Mouse (Mus musculus) limb, embryonic 10.5 days (tissue): ENCODE results near the gene Ppm1e. TPM values are rescaled to one million over a fixed set of nuclear protein-coding genes. Genes with fewer than 3 reads are reported as not detected.

ENCODE experiments used
- DNase-seq: peaks from one replicate; pipeline ENCODE4 v3.0.0-alpha.2; 2017; ENCODE audit warnings: low spot score
- H3K27ac ChIP-seq: fragments of 300-500 bp; sonication (generic); 2 replicates; pipeline ENCODE4 v1.5.1; 2016; ENCODE audit warnings: mild to moderate bottlenecking
- H3K27me3 ChIP-seq: fragments of 300-500 bp; sonication (generic); 2 replicates; pipeline ENCODE4 v1.6.1; 2016; ENCODE audit warnings: low read depth, mild to moderate bottlenecking; ENCODE audit not compliant: poor library complexity, severe bottlenecking
- H3K36me3 ChIP-seq: fragments of 300-500 bp; sonication (generic); 2 replicates; pipeline ENCODE4 v1.6.1; 2016; ENCODE audit warnings: mild to moderate bottlenecking, moderate library complexity
- H3K4me1 ChIP-seq: fragments of 300-500 bp; sonication (generic); 2 replicates; pipeline ENCODE4 v1.6.1; 2016
- H3K4me3 ChIP-seq: fragments of 300-500 bp; sonication (generic); 2 replicates; pipeline ENCODE4 v1.5.1; 2016; ENCODE audit warnings: mild to moderate bottlenecking, moderate library complexity
- H3K9me3 ChIP-seq: fragments of 300-500 bp; sonication (generic); replicated peaks from 2 replicates; pipeline ENCODE4 v1.6.1; 2016; ENCODE audit warnings: mild to moderate bottlenecking
- WGBS: fragments of 180-500 bp; shearing (Covaris S2); methylation state at CpG from one replicate; pipeline ENCODE4 v1.1.7; 2016; 5-methylcytosine and 5-hydroxymethylcytosine counted together
- polyA plus RNA-seq: library from polyadenylated mRNA; unstranded; fragments of >200 nt; fragmentation: Nextera tagmentation; extraction: Ambion mirVana; gene quantifications from 2 replicates; pipeline ENCODE4 v1.2.1, GENCODE M21; 2016

Ppm1e gene
- polyA plus RNA-seq = 2.2 and 2.4 TPM in 2 replicates

- peak; percentile 90 for DNase-seq
- peaks cover 19% of the 10 kb centered on the region for H3K4me1 ChIP-seq
- peak within 1 kb of the TSS; percentile 71 for H3K27ac ChIP-seq
- WGBS = under 1% methylated on average over 98 of the region's 104 CpGs
- peaks cover 50% of the 10 kb centered on the region for H3K27me3 ChIP-seq
- no peaks in the 10 kb centered on the region for H3K36me3 ChIP-seq
- peak within 1 kb of the TSS; percentile 78 for H3K4me3 ChIP-seq
- H3K9me3 ChIP-seq = no peaks in the 10 kb centered on the region
These were observed at the start of gene Ppm1e for GRCm38 (mm10) chr11:87358331-87359261. Gene Ppm1e (minus strand): TSS chr11:87359023.

- Histone ChIP-seq H3K27ac (peak within 1 kb of the TSS; percentile 94), H3K9me3 (no peaks in the 10 kb centered on the region), H3K4me1 (peaks cover 5% of the 10 kb centered on the region), H3K27me3 (no peaks in the 10 kb centered on the region), H3K36me3 (peaks cover 27% of the 10 kb centered on the region), H3K4me3 (peak within 1 kb of the TSS; percentile 65)
- WGBS = 78% methylated on average over 27 of the region's 27 CpGs
- DNase-seq = peak; percentile 37
These were observed 46.1 kb upstream of the Ppm1e start, which contains the start of the genes Rad51c and Tex14 for GRCm38 (mm10) chr11:87404876-87405275. Gene Rad51c (minus strand): TSS chr11:87404954. Gene Tex14 (plus strand): TSS chr11:87405065.

GRCm38 (mm10) chr11:87404111-87404853, 45.5 kb upstream of the Ppm1e start:
- WGBS = 3% methylated on average over 53 of the region's 58 CpGs

GRCm38 (mm10) chr11:87398402-87398801, 39.6 kb upstream of the Ppm1e start:
- peaks cover 47% of the 10 kb centered on the region for H3K36me3 ChIP-seq
- H3K27ac ChIP-seq = no peak overlapping the region
- H3K9me3 ChIP-seq = no peaks in the 10 kb centered on the region
- H3K4me3 ChIP-seq = no peak overlapping the region
- H3K27me3 ChIP-seq = no peaks in the 10 kb centered on the region
- H3K4me1 ChIP-seq = no peaks in the 10 kb centered on the region
- WGBS = 96% methylated on average over 2 of the region's 2 CpGs
- no peak for DNase-seq

More at GRCm38 (mm10) chr11:87404111-87404853, 45.5 kb upstream of the Ppm1e start:
- Histone ChIP-seq H3K4me1 (peaks cover 5% of the 10 kb centered on the region), H3K27me3 (no peaks in the 10 kb centered on the region), H3K36me3 (peaks cover 27% of the 10 kb centered on the region), H3K4me3 (peak overlapping the region; percentile 65), H3K27ac (peak overlapping the region; percentile 94), H3K9me3 (no peaks in the 10 kb centered on the region)
- DNase-seq = peak; percentile 99

- no peak for DNase-seq
- no peak overlapping the region for H3K4me3 ChIP-seq
- peaks cover 39% of the 10 kb centered on the region for H3K36me3 ChIP-seq
- no peaks in the 10 kb centered on the region for H3K4me1 ChIP-seq
- H3K27ac ChIP-seq = no peak overlapping the region
- H3K9me3 ChIP-seq = no peaks in the 10 kb centered on the region
- WGBS = 63% methylated on average over 1 of the region's 1 CpGs
- no peaks in the 10 kb centered on the region for H3K27me3 ChIP-seq
These were observed 35.0 kb upstream of the Ppm1e start for GRCm38 (mm10) chr11:87393855-87394254.

- WGBS = 93% methylated on average over 1 of the region's 1 CpGs
These were observed 26.9 kb upstream of the Ppm1e start for GRCm38 (mm10) chr11:87385676-87386075.

GRCm38 (mm10) chr11:87384551-87384950, 25.7 kb upstream of the Ppm1e start:
- Histone ChIP-seq H3K36me3 (peaks cover 23% of the 10 kb centered on the region), H3K4me3 (no peak overlapping the region), H3K4me1 (no peaks in the 10 kb centered on the region), H3K9me3 (no peaks in the 10 kb centered on the region), H3K27me3 (no peaks in the 10 kb centered on the region), H3K27ac (no peak overlapping the region)
- DNase-seq = no peak
- WGBS = 92% methylated on average over 4 of the region's 4 CpGs

More at GRCm38 (mm10) chr11:87385676-87386075, 26.9 kb upstream of the Ppm1e start:
- H3K27me3 ChIP-seq = no peaks in the 10 kb centered on the region
- H3K9me3 ChIP-seq = no peaks in the 10 kb centered on the region
- H3K36me3 ChIP-seq = peaks cover 17% of the 10 kb centered on the region
- H3K27ac ChIP-seq = no peak overlapping the region
- no peak for DNase-seq
- H3K4me3 ChIP-seq = no peak overlapping the region
- no peaks in the 10 kb centered on the region for H3K4me1 ChIP-seq

DNA sequence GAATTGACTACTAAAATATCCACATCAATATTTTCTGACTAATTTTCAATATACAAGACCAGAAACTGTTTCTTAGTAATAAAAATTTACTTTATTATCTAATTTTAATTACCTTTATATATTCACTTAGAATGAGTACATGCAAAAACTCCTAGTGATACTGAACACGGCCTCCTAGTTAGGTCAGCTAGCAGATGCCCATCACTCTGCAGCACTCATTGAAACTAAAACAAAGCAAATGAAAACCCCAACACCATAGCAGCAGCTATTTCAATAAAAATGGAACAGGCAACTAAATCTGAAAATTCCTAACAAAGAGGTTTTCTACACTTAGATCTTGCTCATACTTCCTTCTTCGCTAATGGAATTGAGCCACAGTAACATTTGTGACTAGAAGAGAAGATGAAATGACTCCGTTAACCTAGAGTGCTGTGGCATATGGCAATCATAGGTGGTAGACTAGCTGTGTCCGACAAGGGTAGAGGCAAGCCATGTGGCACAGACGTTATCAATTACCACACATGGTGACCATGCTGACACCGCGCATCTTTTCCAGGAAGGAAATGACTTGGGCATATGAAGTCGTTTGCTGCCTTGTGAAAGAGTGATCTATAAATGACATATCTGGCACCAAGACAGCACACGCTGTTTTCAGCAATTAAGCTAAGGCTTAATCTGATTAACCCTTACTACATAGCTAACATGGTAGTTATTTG, 9.2 kb upstream of the Ppm1e start:
- H3K36me3 ChIP-seq = no peaks in the 10 kb centered on the region
- peak; percentile 40 for DNase-seq
- no peak overlapping the region for H3K4me3 ChIP-seq
- no peak overlapping the region for H3K27ac ChIP-seq
- WGBS = 58% methylated on average over 9 of the region's 9 CpGs
- H3K27me3 ChIP-seq = no peaks in the 10 kb centered on the region
- H3K4me1 ChIP-seq = peaks cover 5% of the 10 kb centered on the region
- H3K9me3 ChIP-seq = no peaks in the 10 kb centered on the region

DNA sequence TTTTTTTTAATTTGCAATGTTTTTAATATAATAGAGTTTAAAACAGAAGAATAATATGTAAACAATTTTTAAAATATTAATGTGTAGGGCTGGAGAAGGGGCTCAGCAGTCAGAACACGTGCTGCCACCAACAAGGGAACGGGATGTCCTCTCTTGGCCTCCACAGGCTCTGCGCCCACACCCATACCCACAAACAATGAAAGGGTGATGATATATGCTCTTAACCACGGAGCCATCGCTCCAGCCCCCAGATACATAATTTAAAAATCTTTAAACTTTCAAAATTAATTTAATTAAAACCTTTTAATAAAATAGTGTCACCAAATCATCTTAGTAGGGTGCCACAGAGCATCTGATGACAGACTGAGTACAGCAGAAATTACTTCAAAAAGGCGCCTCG, 8.2 kb upstream of the Ppm1e start:
- no peak for DNase-seq
- Histone ChIP-seq H3K36me3 (no peaks in the 10 kb centered on the region), H3K27ac (no peak overlapping the region), H3K27me3 (no peaks in the 10 kb centered on the region), H3K4me3 (no peak overlapping the region), H3K4me1 (peaks cover 5% of the 10 kb centered on the region), H3K9me3 (no peaks in the 10 kb centered on the region)
- 91% methylated on average over 7 of the region's 7 CpGs for WGBS

- Histone ChIP-seq H3K4me3 (no peak overlapping the region), H3K9me3 (no peaks in the 10 kb centered on the region), H3K36me3 (no peaks in the 10 kb centered on the region), H3K27ac (no peak overlapping the region), H3K4me1 (peaks cover 5% of the 10 kb centered on the region), H3K27me3 (peaks cover 5% of the 10 kb centered on the region)
- no peak for DNase-seq
- 92% methylated on average over 5 of the region's 5 CpGs for WGBS
These were observed 6.3 kb upstream of the Ppm1e start for GRCm38 (mm10) chr11:87365120-87365519.

DNA sequence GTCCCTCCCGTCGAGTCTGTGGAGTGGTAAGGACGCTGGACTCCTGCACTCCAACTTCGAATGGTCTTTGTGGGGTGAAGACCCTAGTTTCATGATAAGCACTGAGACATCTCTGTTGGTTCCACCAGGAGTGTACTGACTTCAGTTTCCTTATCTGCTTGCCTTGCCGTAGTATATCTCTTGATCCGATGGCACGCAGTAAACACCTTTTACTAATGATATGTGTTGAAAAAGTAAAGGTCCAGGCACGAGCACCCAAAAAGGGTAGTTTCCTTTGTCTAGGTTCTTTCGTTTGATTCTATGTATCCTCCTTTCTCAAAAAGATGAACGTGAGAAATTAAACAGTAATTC, 414 bp upstream of the Ppm1e start:
- H3K9me3 ChIP-seq = no peaks in the 10 kb centered on the region
- no peaks in the 10 kb centered on the region for H3K36me3 ChIP-seq
- peak overlapping the region; percentile 78 for H3K4me3 ChIP-seq
- H3K27ac ChIP-seq = peak overlapping the region; percentile 71; the same call in 1 of the 2 replicates
- H3K27me3 ChIP-seq = peaks cover 50% of the 10 kb centered on the region
- WGBS = 20% methylated on average over 10 of the region's 10 CpGs
- DNase-seq = no peak
- peaks cover 19% of the 10 kb centered on the region for H3K4me1 ChIP-seq
